Mouse (Mus musculus) ES-E14 (cell line): ENCODE results near the gene Dcbld1.

Experiments used
- CHD2 ChIP-seq: IDR thresholded peaks from 2 replicates; pipeline ENCODE4 v1.6.1; 2014; ENCODE audit warnings: mild to moderate bottlenecking, low read depth, low read length, inconsistent platforms
- HCFC1 ChIP-seq: IDR thresholded peaks from 2 replicates; pipeline ENCODE4 v1.6.1; 2012; ENCODE audit warnings: low read length, inconsistent platforms, borderline replicate concordance; ENCODE audit not compliant: insufficient read depth
- ZC3H11A ChIP-seq: IDR thresholded peaks from 2 replicates; pipeline ENCODE4 v1.6.1; 2012; ENCODE audit warnings: low read depth, mild to moderate bottlenecking, inconsistent platforms, low read length, borderline replicate concordance

DNA sequence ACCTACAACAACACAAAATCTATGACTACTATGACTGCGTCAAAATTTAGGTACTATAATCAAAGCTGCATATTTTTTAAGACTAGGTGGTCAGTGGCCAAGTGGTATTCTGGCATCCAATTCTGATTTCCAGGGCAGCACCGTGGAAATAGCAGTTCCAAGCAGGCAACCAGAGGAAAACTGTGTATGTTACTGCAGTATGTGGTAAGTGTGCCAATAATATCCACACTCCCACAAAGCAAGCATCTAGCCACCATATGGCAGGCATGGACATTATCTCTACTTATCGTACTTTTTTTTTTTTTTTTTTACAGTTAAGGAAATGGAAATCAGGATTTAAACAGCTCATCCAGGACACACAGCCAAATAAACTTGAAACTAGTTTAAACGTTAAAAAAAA, 135.0 kb downstream of the Dcbld1 start:
- no peak for TF ChIP-seq ZC3H11A
- no peak for TF ChIP-seq CHD2
- TF ChIP-seq HCFC1: no peak
